Mouse (Mus musculus): Measurements from ENCODE around the gene Tmem176b. TPM values are rescaled to one million over a fixed set of nuclear protein-coding genes. Genes with fewer than 3 reads are reported as not detected.
"Not testable (repeated sequence)": the region's sequence is repeated elsewhere in the genome, so short reads cannot be mapped to it uniquely, and the experiment has no call there.

Gene Tmem176b
- polyA plus RNA-seq (2017; shearing (Covaris generic)), result 10 to 100 TPM; 19.4 to 29.2 TPM

DNA sequence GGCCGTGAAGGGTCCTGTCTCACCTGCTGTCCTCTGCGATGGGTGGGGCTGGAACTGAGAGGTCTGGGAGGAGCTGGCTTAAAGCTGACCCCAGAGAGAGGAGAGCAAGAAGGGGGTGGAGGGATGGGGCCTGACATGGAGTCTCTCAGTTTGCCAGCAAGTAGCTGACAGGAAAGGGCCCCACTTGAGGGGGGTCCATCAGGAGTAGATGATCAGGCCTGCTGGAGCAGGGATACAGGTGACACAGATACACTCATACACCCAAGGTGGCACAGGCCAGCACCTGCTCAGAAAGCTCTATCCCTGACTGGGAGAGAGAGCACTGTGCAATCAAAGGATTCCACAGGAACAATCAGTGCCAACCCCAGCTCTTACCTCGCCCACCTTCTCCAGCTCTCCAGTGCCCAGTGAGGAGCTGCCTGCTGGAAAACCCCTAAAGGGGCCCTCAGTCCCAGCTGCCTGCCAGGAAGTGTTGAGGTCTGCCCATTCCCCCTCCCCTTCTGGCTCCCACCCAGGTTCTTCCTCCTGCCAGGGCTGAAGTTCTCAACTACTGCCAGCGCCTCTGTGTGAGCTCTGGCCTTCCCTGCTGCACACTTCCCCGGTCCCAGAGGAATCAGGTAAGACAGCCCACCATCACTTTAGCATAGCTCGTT is at the start of gene Tmem176b:
Gene Tmem176b (minus strand): TSS at position 524 of the 653 bp plus-strand sequence.
- ATAC-seq, result no peak

DNA sequence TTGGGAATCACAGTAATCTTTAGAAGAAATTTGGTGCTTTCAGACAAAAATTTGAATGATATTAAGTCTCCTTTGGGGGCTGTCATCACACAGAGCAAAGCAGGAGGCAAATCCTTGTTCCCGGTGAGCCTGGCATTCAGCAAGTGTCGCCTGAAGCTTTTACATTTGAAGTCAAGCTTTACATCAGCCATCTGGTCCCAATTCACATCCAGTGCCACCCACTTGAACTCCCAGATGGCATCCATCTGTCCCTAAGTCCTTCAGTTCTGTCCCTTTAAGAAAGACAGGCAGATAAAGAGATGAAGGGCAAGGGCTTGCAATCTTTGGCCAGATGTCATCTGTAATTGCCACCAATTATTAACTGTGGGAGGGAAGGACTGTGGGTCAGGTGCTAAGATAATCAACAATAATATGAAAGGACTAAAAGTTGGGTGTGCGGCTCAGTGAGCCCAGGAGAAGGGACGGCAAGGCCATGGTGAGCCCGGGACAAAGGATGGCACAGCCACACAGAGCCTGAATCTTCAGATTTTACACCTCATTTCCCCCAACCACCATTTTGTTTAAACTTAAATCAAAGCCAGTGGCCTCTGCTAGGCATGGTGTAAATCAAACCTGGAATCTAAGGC is 35.3 kb upstream of the Tmem176b start:
- no peak for ATAC-seq

DNA sequence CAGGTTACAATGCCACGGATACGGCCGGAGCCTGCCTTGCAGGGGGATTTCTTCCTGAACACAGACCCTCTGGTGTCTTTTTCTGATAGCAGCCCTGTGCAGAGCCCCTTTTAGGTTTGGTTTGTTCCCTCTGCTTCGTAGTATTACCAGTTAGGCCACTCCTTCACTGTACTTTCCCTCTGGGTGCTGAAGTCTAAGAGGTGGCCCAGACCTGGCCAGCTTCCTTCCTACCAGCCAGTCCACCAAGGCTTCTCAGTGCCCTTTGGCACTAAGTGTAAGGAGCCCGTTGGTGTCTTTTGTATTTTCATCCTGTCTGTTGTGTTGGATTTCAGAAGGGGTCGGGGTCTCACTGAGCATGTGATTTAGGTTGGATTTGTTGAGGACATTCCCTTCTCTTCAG is 34.2 kb upstream of the Tmem176b start:
- ATAC-seq, result no peak

DNA sequence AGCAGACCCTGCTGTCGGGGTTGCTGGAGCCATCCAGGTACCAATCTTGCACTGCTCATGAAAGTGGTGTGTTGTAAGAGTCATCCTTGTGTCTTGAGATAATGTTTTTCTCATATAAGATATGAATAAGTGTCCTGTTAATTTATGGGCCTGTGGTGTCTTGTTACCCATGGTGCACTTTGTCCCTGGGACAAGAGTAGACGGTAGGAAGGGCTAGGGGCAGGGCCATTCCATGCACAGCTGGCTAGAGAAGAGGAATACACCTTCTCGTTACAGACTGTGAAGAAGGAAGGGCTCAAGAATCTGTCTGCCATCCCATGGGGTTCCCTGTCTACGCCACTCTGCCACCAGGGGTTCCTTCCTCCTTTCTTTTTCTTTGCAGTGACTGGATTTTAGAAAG is 33.3 kb upstream of the Tmem176b start:
- no peak for ATAC-seq

GRCm38 (mm10) chr6:48872596-48872995 is 31.3 kb upstream of the Tmem176b start, which contains the start of gene Aoc1:
Aoc1 (plus strand) TSS chr6:48872896.
- no peak for ATAC-seq

DNA sequence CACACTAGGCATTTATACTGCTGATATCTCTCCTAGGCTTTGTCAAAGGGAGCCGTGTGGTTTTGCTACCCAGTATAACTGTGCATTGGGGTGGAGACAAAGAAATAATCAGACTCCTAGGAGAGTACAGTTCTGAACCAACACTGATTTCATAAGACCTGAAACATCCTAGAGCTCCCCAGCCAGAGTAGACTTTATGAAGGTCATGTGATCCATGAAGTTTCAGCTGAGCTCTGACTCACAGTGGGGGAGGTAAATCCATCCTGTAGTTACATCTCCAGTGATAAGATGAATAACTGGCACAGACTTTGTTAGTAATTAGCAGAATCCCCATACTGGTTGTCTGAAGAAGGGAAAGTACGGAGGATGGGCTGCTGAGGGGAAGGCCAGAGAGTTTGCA is 28.5 kb upstream of the Tmem176b start:
- no peak for ATAC-seq

- ATAC-seq, result no peak
These were observed 25.9 kb upstream of the Tmem176b start for GRCm38 (mm10) chr6:48867158-48867557.

- ATAC-seq, result not testable (repeated sequence)
These were observed 25.2 kb upstream of the Tmem176b start for GRCm38 (mm10) chr6:48866355-48866950.

DNA sequence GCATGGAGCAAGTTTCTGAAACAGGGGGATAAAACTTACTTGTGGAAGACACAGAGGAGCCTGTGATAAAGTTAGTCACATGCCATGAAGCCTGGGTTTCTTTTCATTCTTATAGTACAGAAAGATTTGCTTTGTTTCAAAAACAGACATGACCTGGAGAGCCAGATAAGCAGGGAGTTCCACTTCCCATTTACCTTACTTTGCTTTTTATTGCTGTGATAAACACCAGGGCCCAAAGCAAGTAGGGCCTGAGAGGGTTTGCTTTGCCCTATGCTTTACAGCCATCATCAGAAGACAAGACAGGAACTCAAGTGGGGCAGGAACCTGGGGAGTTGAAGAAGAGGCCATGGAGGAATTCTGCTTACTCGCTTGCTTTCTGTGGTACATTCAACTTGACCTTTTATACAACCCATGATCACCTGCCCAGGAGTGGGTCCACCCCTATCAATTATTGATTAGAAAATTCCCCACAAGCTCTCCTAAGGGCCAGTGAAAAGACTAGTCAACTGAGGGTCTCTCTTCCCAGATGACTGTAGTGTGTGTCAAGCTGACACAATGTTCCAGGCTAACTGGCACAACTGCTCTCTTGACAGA is 24.0 kb upstream of the Tmem176b start:
- no peak for ATAC-seq

DNA sequence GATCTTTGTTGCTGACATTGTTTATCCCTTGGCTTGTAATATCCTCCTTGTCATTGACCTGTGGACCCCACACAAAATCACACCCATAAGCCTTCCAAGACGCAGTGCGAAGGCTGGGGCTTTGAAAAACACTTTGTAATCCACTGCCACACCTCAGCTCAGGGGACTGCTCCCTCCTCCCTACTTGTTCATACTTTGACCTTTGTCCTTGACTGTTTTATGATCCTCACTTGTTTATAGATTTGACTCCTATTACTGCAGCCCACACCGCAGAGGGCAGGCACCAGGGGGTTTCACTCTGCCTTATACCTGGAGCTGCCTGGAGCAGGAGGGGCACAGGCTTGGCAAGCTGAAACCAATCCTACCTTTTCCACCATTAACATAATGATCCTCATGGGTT is 23.4 kb upstream of the Tmem176b start:
- ATAC-seq, result no peak

- ATAC-seq, result no peak
These were observed 22.9 kb upstream of the Tmem176b start for GRCm38 (mm10) chr6:48864181-48864580.

DNA sequence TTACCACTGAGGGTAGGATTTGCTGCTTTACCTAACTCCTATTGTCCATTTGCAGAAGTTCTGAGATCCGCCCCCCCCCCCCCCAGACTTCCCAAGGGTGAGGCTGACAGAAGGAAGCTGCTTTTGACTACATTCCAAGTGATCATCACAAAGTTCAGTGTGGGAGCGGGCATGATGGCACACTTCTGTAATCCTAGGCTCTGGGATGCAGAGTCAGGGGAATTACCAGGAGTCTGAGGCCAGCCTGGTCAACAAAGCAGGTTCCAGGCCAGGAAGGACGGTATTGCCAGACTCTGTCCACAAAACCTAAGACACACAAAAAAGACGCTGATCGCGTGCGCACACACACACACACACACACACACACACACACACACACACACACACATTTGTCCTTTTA is 22.2 kb upstream of the Tmem176b start:
- no peak for ATAC-seq

GRCm38 (mm10) chr6:48862816-48863215 is 21.5 kb upstream of the Tmem176b start:
- ATAC-seq, result no peak

DNA sequence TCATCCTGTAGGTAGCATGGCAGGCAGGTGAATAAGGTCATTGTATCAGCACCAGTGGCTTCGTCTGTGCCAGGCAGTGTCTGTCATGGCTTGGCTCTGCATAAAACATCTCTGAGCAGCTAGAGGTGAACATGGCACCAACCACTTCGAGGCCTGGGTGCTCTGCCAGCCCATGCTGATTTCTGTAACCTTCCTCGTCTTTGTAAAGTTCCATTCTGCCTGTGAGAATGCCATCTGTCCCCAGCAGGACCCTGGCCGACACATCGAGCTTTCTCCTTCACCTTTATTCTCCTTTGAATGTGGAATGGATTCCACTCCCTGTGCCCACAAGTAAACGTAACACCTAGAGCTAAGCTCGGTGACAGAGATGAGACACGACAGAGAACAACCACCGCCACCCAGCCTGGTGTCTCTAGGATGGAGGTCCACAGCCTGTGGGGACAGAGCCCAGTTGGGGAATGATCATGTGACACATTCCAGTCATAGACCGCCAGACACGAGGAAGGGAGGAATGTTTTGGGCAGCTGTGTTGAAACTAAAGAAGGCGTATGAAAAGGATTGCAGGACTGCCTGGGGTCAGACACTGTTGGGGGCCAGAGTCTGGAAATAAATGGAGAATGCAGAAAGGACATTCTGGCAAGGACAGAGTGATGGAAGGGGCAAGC is 20.5 kb upstream of the Tmem176b start:
- no peak for ATAC-seq

GRCm38 (mm10) chr6:48860851-48861250 is 19.6 kb upstream of the Tmem176b start:
- no peak for ATAC-seq

- ATAC-seq, result no peak
These were observed 19.0 kb upstream of the Tmem176b start for GRCm38 (mm10) chr6:48860130-48860815.

DNA sequence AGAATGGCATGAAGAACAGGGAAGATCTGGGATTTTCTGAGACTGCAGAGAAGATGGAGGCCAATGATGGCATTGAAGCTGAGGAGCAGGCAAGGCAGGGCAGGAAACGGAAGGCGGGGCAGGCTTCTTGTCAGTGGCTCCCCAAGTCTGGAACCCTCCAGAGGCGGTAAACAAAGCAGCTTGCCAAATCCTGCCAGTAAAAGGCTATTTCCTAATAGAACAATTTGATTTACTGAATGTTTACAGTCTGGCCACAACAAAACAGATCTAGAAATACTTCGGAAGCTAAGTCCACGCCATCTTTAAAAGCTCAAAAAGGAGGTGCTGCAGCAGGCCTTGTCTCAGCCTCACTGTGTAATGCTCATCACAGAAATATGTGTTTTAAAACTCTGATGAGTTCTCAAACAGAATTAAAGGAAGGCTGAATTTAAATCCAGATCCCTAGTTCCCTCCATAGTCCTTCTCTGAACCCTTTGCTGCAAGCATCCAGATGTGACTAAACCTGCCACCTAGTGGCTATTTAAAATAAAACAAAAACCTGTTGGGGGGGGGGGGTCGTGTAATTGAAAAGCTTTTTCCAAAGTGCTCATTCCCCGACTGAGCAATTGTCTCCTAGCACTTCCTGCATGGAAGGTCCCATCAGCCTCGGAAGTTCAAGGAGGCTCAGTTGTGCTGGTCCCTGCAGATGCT is 16.5 kb upstream of the Tmem176b start:
- ATAC-seq, result no peak

DNA sequence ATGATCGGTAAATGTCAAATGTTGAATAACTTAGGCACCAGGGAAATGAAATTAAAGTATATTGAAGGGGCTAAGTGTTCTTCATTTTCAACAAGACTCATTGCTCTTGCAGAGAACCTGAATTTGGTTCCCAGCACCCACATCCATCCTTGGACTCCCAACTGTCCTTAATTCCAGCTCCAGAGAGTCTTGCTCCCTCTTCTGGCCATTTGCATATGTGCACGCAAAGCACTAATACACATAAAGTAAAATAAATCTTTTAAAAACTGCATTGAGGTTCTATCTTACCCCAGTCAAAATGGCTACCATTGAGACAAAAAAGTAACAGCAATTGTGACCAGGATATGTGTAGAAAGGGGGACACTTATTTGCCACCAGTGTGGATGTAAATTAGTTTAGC is 12.9 kb upstream of the Tmem176b start:
- no peak for ATAC-seq

GRCm38 (mm10) chr6:48851820-48852491 is 10.7 kb upstream of the Tmem176b start:
- no peak for ATAC-seq

- no peak for ATAC-seq
These were observed 3.8 kb upstream of the Tmem176b start for GRCm38 (mm10) chr6:48845086-48845485.

- ATAC-seq, result no peak
These were observed 981 bp upstream of the Tmem176b start for GRCm38 (mm10) chr6:48842111-48842842.
